Mouse (Mus musculus) B cell, adult 2 months (primary cell): ENCODE data around the gene Scgb1b10.
"Not testable (repeated sequence)": the region's sequence is repeated elsewhere in the genome, so short reads cannot be mapped to it uniquely, and the experiment has no call there.

Source experiments
- DNase-seq, 2 experiments: peaks; one replicate each; pipeline ENCODE4 v3.0.0; 2022

The Scgb1b10 gene

GRCm38 (mm10) chr7:32100553-32100952 lies at the start of gene Scgb1b10:
TSS of gene Scgb1b10 (plus strand) at chr7:32100853.
- DNase-seq: not testable (repeated sequence)
